Comparison of ENCODE assay signal across 21 mouse cellular contexts in genomic region chr8:10722742-10723141, GRCm38 (mm10).
DNase-seq lines count a peak whose midpoint lies in the region; ATAC-seq and TF ChIP-seq lines count a peak whose summit lies in the region.
"Had no signal": no experiment of that assay in that cellular context is flagged by ENCODE, and none has a peak within 500 bp of the region (broad histone marks: within the 10 kb centered on the region; RNA-seq: fewer than 3 reads in every experiment).

No protein-coding gene starts in this region.

- H3K27me3 ChIP-seq in forebrain, embryonic 10.5 days (ENCODE audit: poor library complexity, severe bottlenecking) = peaks cover 9% of the 10 kb centered on the region
- no peaks in the 10 kb centered on the region for H3K27me3 ChIP-seq in forebrain, embryonic 11.5 days (ENCODE audit: control insufficient read depth, insufficient read depth, low read length)
- H3K27me3 ChIP-seq in forebrain, embryonic 16.5 days (replicated peaks; ENCODE audit: control insufficient read depth, insufficient read depth, low read length) = no peaks in the 10 kb centered on the region
- H3K27me3 ChIP-seq in liver, postnatal 0 days (ENCODE audit: insufficient read depth, low read length) = no peaks in the 10 kb centered on the region
- H3K27me3 ChIP-seq: embryonic facial prominence, embryonic 12.5 days; heart, embryonic 12.5 days had no signal

- ATAC-seq in forebrain, embryonic 11.5 days (replicated peaks; ENCODE audit: low FRiP score) = no peak
- ATAC-seq in forebrain, embryonic 16.5 days = peak; percentile 85
- no peak for ATAC-seq in monocyte, adult 5-6 weeks (replicated peaks; ENCODE audit: insufficient number of reproducible peaks, low FRiP score, low TSS enrichment, poor library complexity, severe bottlenecking)
- no peak for ATAC-seq in liver, postnatal 0 days

- no peak for TF ChIP-seq EP300 in liver, postnatal 0 days (IDR thresholded peaks at IDR 0.05; ENCODE audit: low read depth)

- TF ChIP-seq POLR2A in brain, embryonic 14.5 days (IDR thresholded peaks at IDR 0.05; ENCODE audit: borderline replicate concordance, extremely low read depth, insufficient read depth, insufficient read length, poor library complexity, severe bottlenecking) = no peak

- peaks cover 32% of the 10 kb centered on the region for H3K4me1 ChIP-seq in forebrain, embryonic 10.5 days
- peaks cover 10% of the 10 kb centered on the region; the same call in 1 of the 2 replicates for H3K4me1 ChIP-seq in forebrain, embryonic 11.5 days (replicated peaks; ENCODE audit: control insufficient read depth, insufficient read depth, low read length)
- peaks cover 21% of the 10 kb centered on the region for H3K4me1 ChIP-seq in forebrain, embryonic 16.5 days (replicated peaks; ENCODE audit: control insufficient read depth, insufficient read depth, low read length)
- H3K4me1 ChIP-seq in liver, postnatal 0 days (ENCODE audit: insufficient read depth) = no peaks in the 10 kb centered on the region
- H3K4me1 ChIP-seq: embryonic facial prominence, embryonic 12.5 days had no signal

- H3K4me2 ChIP-seq in forebrain, embryonic 11.5 days (ENCODE audit: low read depth, low read length, severe bottlenecking) = no peak overlapping the region
- no peak overlapping the region for H3K4me2 ChIP-seq in forebrain, embryonic 16.5 days (ENCODE audit: low read length)
- no peak overlapping the region for H3K4me2 ChIP-seq in liver, postnatal 0 days (ENCODE audit: low read depth, low read length)
- H3K4me2 ChIP-seq: embryonic facial prominence, embryonic 12.5 days; heart, embryonic 12.5 days had no signal

- H3K9me3 ChIP-seq in forebrain, embryonic 10.5 days = no peaks in the 10 kb centered on the region
- no peaks in the 10 kb centered on the region for H3K9me3 ChIP-seq in forebrain, embryonic 11.5 days (ENCODE audit: control insufficient read depth, low read length)
- H3K9me3 ChIP-seq in forebrain, embryonic 16.5 days (ENCODE audit: control insufficient read depth, low read length) = no peaks in the 10 kb centered on the region
- H3K9me3 ChIP-seq in liver, postnatal 0 days (ENCODE audit: low read length) = no peaks in the 10 kb centered on the region
- H3K9me3 ChIP-seq: embryonic facial prominence, embryonic 12.5 days; heart, embryonic 12.5 days had no signal

- peak overlapping the region; percentile 68 for H3K27ac ChIP-seq in forebrain, embryonic 10.5 days
- no peak overlapping the region for H3K27ac ChIP-seq in forebrain, embryonic 11.5 days (ENCODE audit: low read depth, low read length)
- H3K27ac ChIP-seq in forebrain, embryonic 16.5 days (ENCODE audit: low read length) = peak overlapping the region; percentile 22
- no peak overlapping the region for H3K27ac ChIP-seq in liver, postnatal 0 days (ENCODE audit: low read depth)
- H3K27ac ChIP-seq: embryonic facial prominence, embryonic 12.5 days; stomach, postnatal 0 days had no signal

- intact Hi-C loops in left cerebral cortex, postnatal 36 days (cut with DNase I) = no loop called here

- WGBS in forebrain, embryonic 10.5 days = 91% methylated on average over 4 of the region's 4 CpGs
- 80% methylated on average over 4 of the region's 4 CpGs for WGBS in forebrain, embryonic 11.5 days
- WGBS in forebrain, embryonic 16.5 days = 53% methylated on average over 4 of the region's 4 CpGs
- WGBS in liver, postnatal 0 days (ENCODE audit: insufficient replicate concordance) = 81% methylated on average over 4 of the region's 4 CpGs

- no peak overlapping the region for H3K4me3 ChIP-seq in forebrain, embryonic 10.5 days
- H3K4me3 ChIP-seq in forebrain, embryonic 11.5 days (ENCODE audit: low read depth, low read length) = no peak overlapping the region
- no peak overlapping the region for H3K4me3 ChIP-seq in forebrain, embryonic 16.5 days (replicated peaks; ENCODE audit: low read length)
- H3K4me3 ChIP-seq in liver, postnatal 0 days (ENCODE audit: low read depth, low read length) = no peak overlapping the region
- H3K4me3 ChIP-seq: embryonic facial prominence, embryonic 12.5 days; heart, embryonic 12.5 days had no signal

- no peaks in the 10 kb centered on the region for H3K36me3 ChIP-seq in forebrain, embryonic 10.5 days (replicated peaks)
- no peaks in the 10 kb centered on the region for H3K36me3 ChIP-seq in forebrain, embryonic 11.5 days (ENCODE audit: control insufficient read depth, insufficient read depth, low read length)
- no peaks in the 10 kb centered on the region for H3K36me3 ChIP-seq in forebrain, embryonic 16.5 days (ENCODE audit: control insufficient read depth, insufficient read depth)
- H3K36me3 ChIP-seq in liver, postnatal 0 days (replicated peaks; ENCODE audit: insufficient read depth, low read length) = no peaks in the 10 kb centered on the region
- H3K36me3 ChIP-seq: embryonic facial prominence, embryonic 12.5 days; heart, embryonic 12.5 days had no signal

- no peak for TF ChIP-seq CTCF in brain, embryonic 14.5 days (IDR thresholded peaks at IDR 0.05; ENCODE audit: borderline replicate concordance, extremely low read depth, insufficient read depth, insufficient read length)
- no peak for TF ChIP-seq CTCF in liver, postnatal 0 days (IDR thresholded peaks at IDR 0.05; ENCODE audit: low read depth)

- no peak for DNase-seq in forebrain, embryonic 10.5 days (ENCODE audit: extremely low spot score, low spot score)
- DNase-seq in forebrain, embryonic 11.5 days (ENCODE audit: low spot score) = no peak
- peak; percentile 26 to 29 for DNase-seq in left cerebral cortex, postnatal 36 days (ENCODE audit: low spot score in 2 of 2)
- no peak for DNase-seq in left cerebral cortex, adult 8-10 months (ENCODE audit: low spot score in 2 of 2)
- DNase-seq in brain, embryonic 14.5 days (ENCODE audit: low read depth) = peak; percentile 63
- no peak for DNase-seq in liver, postnatal 0 days
- DNase-seq: B cell, adult 2 months; gastrocnemius, postnatal 36 days; heart, postnatal 36 days; kidney, adult 9 months; kidney, postnatal 4 days; liver; lung, adult 2 months; lung, postnatal 4 days; retina, postnatal 1 day; thymus, postnatal 4 days had no signal

- H3K9ac ChIP-seq in forebrain, embryonic 11.5 days (ENCODE audit: low read length) = no peak overlapping the region
- H3K9ac ChIP-seq in forebrain, embryonic 16.5 days (replicated peaks; ENCODE audit: low read depth, low read length) = no peak overlapping the region
- no peak overlapping the region for H3K9ac ChIP-seq in liver, postnatal 0 days (replicated peaks)
- H3K9ac ChIP-seq: embryonic facial prominence, embryonic 12.5 days; heart, embryonic 12.5 days had no signal

Comparison
In these comparisons a context has a peak if more than half of its experiments do, and no peak if none do; other contexts are left out.
1. DNase-seq: peak in left cerebral cortex, postnatal 36 days (2 of 2) and brain, embryonic 14.5 days (single experiment); none in forebrain, embryonic 10.5 days (single experiment), forebrain, embryonic 11.5 days (single experiment), left cerebral cortex, adult 8-10 months (0 of 2) and liver, postnatal 0 days (single experiment).
2. H3K27ac ChIP-seq: peak in forebrain, embryonic 10.5 days (single experiment) and forebrain, embryonic 16.5 days (single experiment); none in forebrain, embryonic 11.5 days (single experiment) and liver, postnatal 0 days (single experiment).